Mouse (Mus musculus) heart, postnatal 0 days (tissue): Measurements from ENCODE around the gene Xbp1.
A peak's percentile ranks its signal among the peaks of the same experiment; 100 is the strongest.

Experiments
- CTCF ChIP-seq: IDR thresholded peaks from 2 replicates; pipeline ENCODE4 v1.5.1; 2016; ENCODE audit warnings: antibody characterized with exemption, control low read depth, low read depth
- EP300 ChIP-seq: IDR thresholded peaks from 2 replicates; pipeline ENCODE4 v1.6.1; 2016; ENCODE audit warnings: antibody characterized with exemption, low read depth

GRCm38 (mm10) chr11:5474130-5474529 is 46.3 kb upstream of the Xbp1 start:
- peak; percentile 83 for TF ChIP-seq CTCF
- no peak for TF ChIP-seq EP300
